Mouse (Mus musculus): ENCODE measurements around the gene Adam22.

The Adam22 gene

DNA sequence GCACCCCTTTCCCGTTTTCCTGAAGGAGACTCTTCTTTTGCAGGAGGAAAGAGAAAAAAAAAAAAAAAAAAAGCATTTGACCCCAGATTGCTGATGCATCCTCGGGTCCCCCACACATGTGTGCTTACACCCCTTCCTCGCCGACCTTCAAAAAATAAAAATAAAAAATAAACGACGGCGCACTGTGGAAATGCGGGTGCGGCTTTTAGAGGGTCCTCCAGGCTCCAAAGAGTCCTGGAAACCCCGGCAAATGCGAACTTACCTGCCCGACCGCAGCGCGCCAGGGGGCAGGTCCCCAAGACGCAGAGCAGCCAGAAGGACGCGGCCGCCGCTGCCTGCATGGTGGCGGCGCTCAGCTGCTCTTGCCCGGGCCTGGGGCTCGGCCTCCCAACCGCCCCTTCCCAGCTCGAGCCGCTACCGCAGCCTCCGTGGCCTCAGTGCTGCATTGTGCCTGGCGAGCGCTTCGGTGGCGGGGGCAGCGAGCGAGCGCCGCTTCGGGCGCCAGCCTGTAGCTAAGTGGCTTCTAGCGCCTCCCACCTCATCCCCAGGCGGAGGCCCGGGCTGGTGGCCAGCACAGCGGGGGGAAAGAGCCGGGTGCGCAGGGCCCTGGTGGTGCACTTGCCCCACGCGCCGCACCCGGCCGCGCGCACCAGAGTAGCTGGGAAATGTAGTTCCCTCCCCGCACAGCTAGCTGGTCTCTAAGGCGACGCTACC, at the start of gene Adam22:
TSS of gene Adam22 (minus strand) at position 547 of the 714 bp plus-strand sequence.
- peak; percentile 96 for ATAC-seq (ENCODE audit: low TSS enrichment)

DNA sequence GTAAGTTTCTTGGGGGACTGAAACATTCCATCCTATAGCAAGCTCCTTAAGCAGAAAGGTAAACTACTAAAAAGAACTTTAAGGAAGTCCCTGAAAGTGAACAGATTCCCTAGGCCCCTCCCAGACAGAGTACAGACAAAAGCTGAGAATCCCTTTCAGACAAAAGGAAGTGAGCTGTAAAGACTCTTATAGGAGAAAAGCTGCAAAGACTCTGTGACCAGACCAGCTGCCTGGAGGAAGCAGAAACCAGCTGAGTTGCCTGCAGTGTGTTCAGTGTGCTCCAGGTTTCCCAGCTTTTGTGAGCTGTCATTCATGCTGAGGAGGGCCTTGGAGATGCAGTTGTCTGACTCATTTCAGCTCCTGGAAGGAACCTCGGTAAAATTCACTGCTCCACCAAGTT, 49.5 kb upstream of the Adam22 start:
- no peak for ATAC-seq (ENCODE audit: low TSS enrichment)

DNA sequence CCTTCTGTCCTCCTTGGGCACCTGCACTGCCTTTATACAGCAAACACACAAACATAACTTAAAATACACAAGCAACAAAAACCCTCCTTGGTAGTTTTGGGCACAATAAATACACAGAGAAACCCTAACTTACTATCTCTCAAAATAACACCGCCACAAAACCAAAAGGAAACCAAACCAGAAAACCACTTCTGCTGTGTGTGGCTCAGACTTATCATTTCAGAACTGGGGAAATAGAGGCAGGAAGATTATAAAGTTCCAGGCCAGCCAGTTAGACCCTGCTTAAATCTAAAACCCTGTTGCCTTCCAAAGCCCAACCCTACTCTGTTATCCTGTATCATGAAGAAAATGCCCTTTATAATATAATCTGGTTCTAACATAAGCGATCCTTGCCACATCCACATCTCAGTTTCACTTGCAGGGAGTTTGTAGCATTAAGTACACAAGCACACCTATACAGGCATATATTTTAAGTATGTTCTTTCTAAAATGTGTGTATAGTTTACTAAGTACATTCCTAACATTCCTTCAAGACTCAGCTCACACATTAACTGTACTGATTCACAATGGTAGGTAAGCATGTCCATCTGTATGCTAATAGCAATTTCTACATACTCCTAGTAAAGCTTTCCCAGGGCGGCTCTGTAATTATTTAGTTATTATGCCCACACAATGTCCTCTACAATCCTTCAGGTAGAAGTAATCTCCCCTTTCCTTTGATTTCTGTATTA, 48.9 kb upstream of the Adam22 start:
- ATAC-seq (ENCODE audit: low TSS enrichment), result no peak

DNA sequence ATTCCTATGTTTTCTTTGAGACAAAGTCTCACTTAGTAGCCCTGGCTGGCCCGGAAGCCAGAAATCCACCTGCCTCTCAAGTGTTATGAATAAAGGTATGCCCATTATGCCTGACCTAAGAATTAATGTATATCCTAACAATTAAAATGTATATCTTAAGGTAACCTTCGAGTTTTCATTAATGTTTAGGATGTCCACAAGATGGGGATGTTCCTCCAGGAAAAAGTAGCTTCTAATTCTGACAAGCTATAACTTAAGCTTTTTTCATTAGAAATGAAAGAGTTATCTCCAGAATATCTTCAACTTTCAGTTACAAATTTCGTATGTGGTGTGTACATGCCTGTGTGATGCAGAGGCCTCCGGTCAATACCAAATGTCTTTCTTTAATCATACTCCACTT, 40.8 kb upstream of the Adam22 start:
- no peak for ATAC-seq (ENCODE audit: low TSS enrichment)

DNA sequence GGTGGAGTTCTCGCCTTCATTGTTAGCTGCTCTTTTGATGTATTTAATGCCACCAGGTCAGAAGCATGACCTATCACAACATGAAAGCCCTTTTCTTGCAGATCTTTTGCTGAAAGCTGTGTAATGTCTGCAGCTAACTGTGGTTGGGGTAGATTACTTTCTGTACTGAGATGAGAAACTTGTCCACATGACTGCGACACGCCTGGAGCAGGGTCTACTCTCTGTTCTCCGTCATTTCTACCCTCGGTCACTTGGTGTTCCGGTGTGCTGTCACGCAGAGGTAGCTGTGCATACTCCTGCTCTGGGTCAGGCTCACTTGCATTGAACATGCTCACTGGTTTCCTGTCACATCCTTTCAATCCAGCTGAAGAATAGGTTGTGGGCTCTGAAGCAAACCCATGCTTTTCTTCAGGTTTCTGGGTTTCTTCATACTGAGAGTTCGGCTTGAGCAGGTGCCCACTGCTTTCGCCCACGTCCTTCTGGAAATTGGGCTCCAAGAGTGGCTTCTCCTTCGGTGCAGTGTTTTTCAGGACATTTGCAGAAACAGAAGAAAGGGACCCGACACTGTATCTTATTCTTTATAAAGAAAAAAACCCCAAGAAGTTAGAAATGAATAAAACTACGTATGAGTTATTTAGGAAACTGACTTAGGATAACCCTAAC, 29.8 kb upstream of the Adam22 start:
- peak; percentile 97 for ATAC-seq (ENCODE audit: low TSS enrichment)

DNA sequence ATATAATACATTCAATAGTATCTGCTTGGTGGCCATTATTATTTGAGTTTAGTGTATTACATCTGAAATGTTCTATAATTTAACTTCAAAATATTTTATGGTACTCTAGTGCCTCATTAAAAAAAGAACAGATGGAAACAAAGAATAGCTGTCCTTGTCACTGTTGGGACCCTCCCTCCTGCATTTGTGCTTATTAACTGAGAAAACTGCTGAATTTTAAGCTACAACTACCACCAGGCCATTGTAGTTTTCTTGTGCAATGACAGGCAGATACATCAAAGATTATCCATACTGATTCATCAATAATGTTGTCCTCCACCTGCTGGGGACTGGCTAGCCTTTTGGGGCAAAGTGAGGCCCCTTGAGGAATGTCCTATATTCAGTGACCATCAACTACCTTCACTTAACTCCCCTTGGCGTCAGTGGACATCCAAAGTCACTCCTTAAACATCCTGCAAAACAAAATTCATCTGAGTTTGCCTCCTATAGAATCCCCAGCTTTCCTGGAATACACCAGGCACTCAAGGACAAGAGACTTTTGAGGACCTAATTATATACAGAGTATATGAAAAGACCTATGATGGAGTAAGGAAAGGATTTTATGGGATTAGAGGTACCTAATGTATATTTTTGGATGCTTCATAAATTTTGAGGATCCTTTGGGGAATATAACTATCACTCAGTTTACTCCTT, 26.1 kb upstream of the Adam22 start:
- ATAC-seq (ENCODE audit: low TSS enrichment), result no peak

DNA sequence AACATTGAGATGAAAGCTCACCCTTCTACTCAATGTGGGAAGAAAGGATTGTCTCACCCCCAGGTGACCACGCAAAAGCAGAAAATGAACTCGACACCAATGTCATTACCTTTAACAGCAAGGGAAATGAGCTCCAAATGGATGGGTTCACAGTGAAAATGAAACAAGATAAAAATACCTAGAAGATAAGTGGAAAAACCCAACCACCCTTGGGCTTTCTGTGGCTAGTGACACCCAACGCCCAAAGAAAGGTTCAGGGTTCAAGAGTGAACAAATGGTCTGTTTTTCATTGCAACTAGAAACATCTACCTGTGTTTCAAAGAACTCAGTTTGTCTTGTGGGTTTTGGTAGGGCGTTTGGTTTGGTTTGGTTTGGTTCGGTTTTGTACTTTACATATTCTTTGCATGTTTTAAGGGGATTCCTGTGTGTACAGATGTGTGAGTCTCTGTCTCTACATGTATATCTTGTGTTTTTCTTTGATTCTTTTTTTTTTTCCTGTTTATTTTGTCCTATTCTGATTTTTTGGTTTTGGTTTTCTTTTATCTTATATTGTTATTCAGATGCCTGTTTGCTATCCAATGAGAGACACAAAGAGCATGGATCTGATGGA, 6.4 kb upstream of the Adam22 start:
- no peak for ATAC-seq (ENCODE audit: low TSS enrichment)

DNA sequence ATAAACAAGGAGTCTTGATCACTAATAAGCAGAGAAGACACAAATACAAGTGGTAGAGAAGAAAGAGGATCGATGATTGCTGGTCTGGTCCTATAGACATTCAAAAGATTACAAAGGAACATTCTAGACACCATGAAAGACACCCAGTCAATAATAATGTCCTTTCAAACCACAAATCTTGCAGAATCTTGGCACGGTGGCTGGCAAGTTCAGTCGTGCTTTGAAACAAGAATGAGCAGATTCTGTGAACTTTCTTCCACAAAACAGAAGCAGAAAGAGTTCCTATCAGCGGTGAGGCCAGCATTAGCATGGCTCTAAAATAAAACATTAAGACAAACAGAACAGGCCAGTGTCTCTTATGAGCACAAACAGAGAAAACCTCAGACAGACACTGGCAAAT, 5.5 kb upstream of the Adam22 start:
- no peak for ATAC-seq (ENCODE audit: low TSS enrichment)

DNA sequence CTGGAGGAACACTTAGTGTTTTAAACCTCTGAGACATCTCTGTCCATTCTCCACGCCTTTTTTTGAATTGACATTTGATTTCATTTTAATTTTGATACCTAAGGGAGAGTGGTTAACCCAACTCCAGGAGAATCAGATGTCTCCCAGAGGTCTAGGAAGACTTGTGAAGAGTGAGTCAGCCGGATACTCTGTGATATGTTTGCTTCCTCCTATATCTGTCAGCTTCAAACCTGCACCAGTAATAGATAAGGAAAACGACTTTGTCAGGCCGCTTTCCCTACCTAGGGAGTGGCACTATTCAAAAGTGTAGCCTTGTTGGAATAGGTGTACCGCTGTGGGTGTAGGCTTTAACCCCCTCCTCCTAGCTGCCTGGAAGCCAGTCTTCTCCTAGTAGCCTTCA, 821 bp upstream of the Adam22 start:
- ATAC-seq (ENCODE audit: low TSS enrichment), result no peak

DNA sequence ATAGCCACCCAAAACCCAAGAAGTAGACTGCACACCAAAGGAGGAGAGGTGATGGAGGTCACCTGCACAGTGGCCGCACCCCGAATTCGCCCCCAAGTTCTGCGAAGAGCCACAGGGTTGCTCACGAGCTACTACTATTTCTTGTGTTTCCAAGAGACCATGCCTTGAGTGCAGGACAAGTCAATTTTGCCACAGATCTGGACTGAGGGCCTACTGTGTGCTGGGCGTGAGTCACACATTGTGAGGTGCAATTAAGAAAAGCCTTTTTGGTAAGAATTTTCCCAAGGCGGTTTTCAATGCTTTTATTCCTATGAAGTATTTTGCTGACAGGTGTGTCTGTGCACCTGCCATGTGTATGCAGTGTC, 350 bp upstream of the Adam22 start:
- ATAC-seq (ENCODE audit: low TSS enrichment), result no peak

DNA sequence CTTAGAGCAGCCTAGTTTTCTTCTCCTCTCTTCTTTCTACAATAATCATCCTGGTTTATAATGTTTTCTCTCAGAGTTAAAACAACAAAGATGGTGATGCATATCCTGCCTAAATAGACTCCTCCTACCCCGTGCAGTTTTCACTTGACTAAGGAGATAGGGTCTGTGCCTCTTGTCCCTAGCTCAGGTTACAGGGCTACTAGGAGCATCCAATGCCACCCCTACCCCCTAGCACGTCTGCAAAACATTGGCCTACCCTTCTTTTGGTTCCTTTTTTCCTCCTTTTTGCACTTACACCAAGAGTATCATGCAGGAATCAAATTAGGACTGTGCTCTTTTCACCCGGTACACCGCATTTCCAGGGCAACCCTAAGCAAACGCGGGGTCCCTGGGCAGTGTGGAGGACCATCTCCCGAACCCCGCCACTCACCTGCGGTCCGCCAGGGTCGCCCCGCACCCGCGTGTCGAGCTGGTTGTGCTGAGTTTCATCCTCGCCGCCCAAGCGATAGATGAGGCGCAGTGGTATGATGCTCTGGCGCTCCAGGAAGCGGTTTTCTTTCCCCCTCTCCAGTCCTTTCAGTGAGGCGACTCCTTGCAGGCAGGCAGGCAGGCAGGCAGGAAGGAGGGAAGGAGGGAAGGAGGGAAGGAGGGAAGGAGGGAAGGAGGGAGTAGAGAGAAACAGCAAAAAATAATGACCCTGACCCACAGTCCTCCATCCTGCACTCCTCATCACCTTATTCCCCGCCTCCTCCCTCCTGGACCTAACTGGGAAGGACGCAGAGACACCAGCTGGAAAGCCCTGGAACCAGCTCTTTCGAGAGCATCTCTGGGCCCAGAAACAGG, 968 bp downstream of the Adam22 start:
- peak; percentile 68 for ATAC-seq (ENCODE audit: low TSS enrichment)

DNA sequence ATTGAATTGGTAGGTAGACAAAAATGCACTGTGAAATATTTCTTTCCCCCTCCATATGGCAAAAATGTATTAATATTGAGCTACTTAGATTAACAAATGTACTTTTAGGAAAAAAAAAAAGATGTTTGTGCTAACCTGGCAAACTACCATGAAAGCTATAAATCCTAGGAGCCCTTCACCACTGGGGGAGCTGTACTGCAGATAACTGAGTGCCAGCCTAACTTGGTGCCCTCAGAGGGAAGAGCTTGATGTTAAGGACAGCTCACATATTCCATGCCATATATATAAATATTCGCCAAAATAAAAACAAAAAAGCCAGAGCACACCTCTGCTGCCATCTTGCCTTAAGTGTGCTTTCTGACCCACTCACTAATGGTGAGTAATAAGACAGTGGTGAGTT, 5.6 kb downstream of the Adam22 start:
- ATAC-seq (ENCODE audit: low TSS enrichment), result no peak

DNA sequence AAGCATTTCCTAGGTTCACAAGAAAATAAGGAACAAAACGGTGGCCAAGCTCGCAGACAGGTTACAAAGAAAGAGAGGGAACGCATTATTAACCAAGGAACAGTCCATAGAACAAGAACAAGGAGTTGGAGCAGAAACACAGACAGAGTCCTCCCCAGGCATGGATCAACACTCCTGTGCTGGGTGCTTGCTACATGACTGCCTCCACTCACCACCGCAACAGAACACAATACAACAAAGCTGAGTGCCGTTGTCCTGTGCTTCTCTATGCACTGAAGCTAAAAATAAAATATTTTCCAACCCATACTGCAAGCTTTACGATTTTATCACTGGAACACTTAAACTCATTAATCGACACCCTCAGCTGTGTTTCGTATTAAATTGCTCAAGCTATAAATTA, 10.3 kb downstream of the Adam22 start:
- 0 out of 2 replicates have a peak, but pooled peaks have one; percentile 40 for ATAC-seq (ENCODE audit: low TSS enrichment)

DNA sequence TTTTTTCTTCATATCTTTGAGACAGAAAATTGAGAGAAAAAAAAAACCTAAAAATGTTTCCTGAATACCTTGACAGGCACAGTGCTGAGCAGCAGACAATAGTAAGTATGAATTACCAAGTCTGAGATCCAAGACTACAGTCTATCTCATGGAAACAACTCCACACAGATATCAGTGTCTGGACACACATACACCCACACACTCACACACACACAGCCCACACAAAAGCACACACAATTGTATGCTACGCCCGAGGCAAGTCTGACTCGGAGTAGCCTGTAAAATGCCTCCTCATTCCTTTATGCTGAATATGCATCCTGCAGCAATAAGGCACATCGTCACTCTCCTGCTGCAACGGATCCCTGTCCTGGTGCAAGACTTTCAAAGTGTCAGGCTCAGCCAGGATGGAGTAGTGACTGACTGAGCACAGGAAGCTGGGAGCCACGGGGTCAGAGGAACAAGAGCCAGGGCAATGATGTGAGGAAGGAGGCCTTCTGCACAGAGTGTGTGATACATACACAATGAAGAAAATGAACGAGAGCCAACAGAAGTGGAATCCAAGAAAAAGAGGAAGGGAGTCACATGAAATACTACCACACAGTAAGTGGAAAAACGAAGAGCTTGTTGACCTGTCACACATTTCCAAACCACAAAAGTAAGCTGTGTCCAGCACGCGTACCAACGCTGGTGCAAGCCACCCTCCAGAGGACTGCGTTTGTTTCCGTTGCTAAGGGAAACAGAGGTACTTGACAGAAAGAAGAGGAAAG, 10.9 kb downstream of the Adam22 start:
- ATAC-seq (ENCODE audit: low TSS enrichment), result peak; percentile 64

DNA sequence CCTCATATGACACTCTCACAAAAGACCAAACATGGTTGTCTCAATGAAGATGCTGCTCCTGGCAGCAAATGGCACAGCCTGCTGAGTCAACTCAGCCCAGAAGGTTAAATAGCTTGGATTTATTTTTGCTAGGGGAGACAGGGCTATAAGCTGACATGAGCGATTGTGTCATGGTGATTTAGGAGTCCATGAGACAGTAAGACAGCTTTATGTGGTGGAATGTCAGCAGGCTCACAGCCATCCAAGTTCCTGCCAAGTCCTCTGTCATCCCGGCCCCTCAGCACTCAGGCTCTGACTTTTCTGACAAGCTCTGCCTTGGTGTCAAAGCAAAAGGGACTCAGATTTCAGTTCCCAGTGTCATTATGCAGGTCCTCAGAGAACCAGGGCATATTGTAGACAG, 11.6 kb downstream of the Adam22 start:
- ATAC-seq (ENCODE audit: low TSS enrichment), result no peak

DNA sequence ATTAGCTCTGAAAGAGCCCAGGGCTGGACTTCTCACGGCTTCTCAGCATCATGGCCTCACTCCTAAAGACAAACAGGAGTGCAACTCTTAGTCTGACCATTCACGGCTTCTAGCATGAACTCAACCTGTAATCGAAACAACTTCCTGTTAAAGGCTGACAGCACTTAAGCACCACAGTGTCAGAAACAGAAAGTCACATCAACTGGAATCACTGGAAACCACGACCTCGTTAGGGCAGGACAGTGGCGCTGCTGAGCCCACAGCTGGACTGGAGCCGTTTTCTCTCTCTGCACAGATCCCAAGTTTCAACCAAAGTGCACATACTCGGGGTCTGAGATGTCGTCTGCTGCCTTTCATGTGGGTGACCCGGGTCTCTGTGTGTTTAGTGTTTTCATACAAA, 18.4 kb downstream of the Adam22 start:
- ATAC-seq (ENCODE audit: low TSS enrichment), result no peak

DNA sequence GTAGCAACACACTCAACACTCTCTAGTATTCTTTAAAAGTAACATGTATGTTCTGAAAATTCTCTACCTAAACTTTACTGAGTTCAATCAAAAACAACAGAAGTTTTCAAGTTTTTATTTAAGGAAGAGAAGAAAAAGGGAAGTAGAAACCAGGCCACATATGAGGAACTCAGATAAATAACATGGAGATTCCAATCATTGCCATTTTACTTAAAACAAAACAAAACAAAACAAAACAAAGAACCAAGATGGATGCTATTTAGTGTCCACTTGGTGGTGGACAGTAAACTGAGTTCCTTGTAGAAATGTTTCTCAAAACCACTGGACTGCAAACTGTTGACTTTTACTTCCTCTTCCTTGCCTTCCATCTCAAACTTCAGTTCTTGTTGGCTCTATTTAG, 21.6 kb downstream of the Adam22 start:
- no peak for ATAC-seq (ENCODE audit: low TSS enrichment)

DNA sequence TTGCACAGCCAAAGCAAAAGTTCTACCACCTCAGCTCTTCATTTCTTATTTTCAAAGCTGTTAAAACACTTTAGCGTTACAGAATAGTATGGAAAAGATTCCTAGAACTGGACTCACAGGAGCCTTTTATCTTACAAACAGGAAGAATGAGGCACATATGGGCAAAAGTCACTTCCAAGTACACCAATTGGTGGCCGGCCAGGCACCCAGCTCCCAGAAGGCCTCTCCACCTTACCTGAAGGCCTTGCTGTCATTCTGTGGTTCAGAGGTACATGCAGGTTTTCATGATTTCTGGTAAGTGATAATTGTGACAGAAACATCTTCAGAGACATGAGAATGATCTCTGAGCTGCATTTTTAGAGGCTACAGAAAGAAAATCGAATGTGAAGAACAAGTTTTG, 24.7 kb downstream of the Adam22 start:
- ATAC-seq (ENCODE audit: low TSS enrichment), result no peak

DNA sequence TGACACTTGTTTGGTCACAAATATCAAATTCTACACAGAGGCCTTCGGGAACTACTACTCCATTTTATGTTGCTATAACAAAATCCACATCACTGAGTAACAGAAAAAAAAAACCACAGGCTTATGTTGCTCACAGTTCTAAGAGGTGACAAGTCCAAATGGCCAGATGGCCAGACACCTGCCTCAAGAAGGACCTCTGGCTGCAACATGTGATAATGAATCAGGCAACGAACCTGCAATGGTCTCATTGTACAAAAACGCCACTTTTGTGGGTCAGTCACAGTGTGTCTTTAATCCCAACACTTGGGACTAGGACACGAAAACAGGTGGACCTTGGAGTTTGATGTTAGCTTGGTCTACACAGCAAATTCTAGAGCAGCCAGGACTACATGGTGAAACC, 26.3 kb downstream of the Adam22 start:
- no peak for ATAC-seq (ENCODE audit: low TSS enrichment)

DNA sequence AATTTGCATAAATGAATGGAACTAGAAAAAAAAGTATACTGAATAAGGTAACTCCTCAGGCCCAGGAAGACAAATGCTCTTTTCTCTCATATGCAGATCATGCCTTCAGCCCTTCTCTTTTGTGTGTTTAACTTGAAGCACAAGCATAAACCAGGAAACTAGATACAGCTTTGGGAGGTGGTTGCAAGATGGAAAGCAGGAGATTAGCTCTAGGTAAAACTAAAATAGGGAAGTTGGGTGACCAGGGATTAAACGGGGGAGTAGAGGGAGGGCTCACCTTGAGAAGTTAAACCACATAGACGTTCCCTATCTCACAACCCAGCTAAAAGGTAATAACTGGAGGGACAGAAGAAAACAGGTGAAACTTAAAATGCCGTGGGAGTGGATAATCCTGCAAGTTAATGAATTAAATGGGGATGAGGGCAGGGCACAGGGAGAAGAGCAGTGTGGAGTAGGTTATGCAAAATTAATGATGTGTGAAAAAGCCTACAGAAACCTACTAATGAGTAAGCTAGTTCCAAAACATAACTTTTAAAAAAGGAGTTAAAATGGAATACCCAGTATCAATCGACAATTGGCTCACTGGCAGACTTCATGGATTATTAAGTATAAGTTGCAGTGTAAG, 40.2 kb downstream of the Adam22 start:
- no peak for ATAC-seq (ENCODE audit: low TSS enrichment)
